Mouse (Mus musculus): ENCODE results near the gene Olfr223. TPM values are rescaled to one million over a fixed set of nuclear protein-coding genes. Genes with fewer than 3 reads are reported as not detected.

Gene Olfr223
- total and polyA plus RNA-seq, 3 experiments: not detected

GRCm38 (mm10) chr11:59543376-59543775 is 49.7 kb downstream of the Olfr223 start:
- H3K9me3 ChIP-seq (replicated peaks; ENCODE audit: insufficient read depth, low read length): no peaks in the 10 kb centered on the region
- H3K36me3 ChIP-seq (ENCODE audit: control insufficient read depth in 1 of 2, insufficient read depth in 2 of 2, low read length in 2 of 2): peaks cover 0 to 13% of the 10 kb centered on the region in 2 experiments; a peak in 2 of 4 replicates
- H3K4me3 ChIP-seq (ENCODE audit: control insufficient read depth in 1 of 2, insufficient read depth in 1 of 2, low read depth in 2 of 2, low read length in 2 of 2): no peak overlapping the region
- H3K27me3 ChIP-seq (ENCODE audit: control insufficient read depth in 1 of 2, insufficient read depth in 2 of 2, low read length in 2 of 2): peaks cover 9 to 10% of the 10 kb centered on the region in 2 experiments
- no peak overlapping the region for H3K27ac ChIP-seq (ENCODE audit: control insufficient read depth, low read depth, low read length)
- no peak overlapping the region for H3K9ac ChIP-seq (ENCODE audit: control insufficient read depth, low read depth, low read length, poor library complexity, severe bottlenecking)
- no peak for TF ChIP-seq ZMIZ1 (IDR thresholded peaks at IDR 0.05; ENCODE audit: low read depth, low read length)
- no peak for TF ChIP-seq GABPA (IDR thresholded peaks at IDR 0.05; ENCODE audit: low read depth, low read length)
- TF ChIP-seq MYC (IDR thresholded peaks at IDR 0.05; ENCODE audit: low read depth, low read length): no peak
- no peak for TF ChIP-seq USF1 (IDR thresholded peaks at IDR 0.05; ENCODE audit: low read depth, low read length)
- no peak for TF ChIP-seq ETS1 (IDR thresholded peaks at IDR 0.05; ENCODE audit: low read depth, low read length)
- TF ChIP-seq MEF2A (IDR thresholded peaks at IDR 0.05; ENCODE audit: extremely low read depth, insufficient replicate concordance, low read depth, low read length, poor library complexity, severe bottlenecking): no peak
- TF ChIP-seq USF2 (IDR thresholded peaks at IDR 0.05; ENCODE audit: borderline replicate concordance in 1 of 2, insufficient read depth in 1 of 2, low read depth in 1 of 2, low read length in 2 of 2): no peak
- TF ChIP-seq MAFK (IDR thresholded peaks at IDR 0.05; ENCODE audit: borderline replicate concordance, low read depth, low read length): no peak
- no peak for TF ChIP-seq NELFE (IDR thresholded peaks at IDR 0.05; ENCODE audit: low read depth, low read length)
- TF ChIP-seq POLR2AphosphoS2 (IDR thresholded peaks at IDR 0.05; ENCODE audit: low read length): no peak
- DNase-seq (ENCODE audit: low read depth, low spot score): no peak
- peaks cover 0 to 26% of the 10 kb centered on the region in 2 experiments; a peak in 2 of 4 replicates for H3K4me1 ChIP-seq (ENCODE audit: control insufficient read depth in 1 of 2, insufficient read depth in 2 of 2, low read length in 2 of 2)
- no peaks in the 10 kb centered on the region for H3K79me2 ChIP-seq (ENCODE audit: control insufficient read depth, insufficient read depth, low read length, poor library complexity)

GRCm38 (mm10) chr11:59542442-59542841 is 50.6 kb downstream of the Olfr223 start:
- Histone ChIP-seq H3K4me3 (ENCODE audit: control insufficient read depth in 1 of 2, insufficient read depth in 1 of 2, low read depth in 2 of 2, low read length in 2 of 2) (no peak overlapping the region), H3K27ac (ENCODE audit: control insufficient read depth, low read depth, low read length) (no peak overlapping the region), H3K79me2 (ENCODE audit: control insufficient read depth, insufficient read depth, low read length, poor library complexity) (no peaks in the 10 kb centered on the region), H3K36me3 (ENCODE audit: control insufficient read depth in 1 of 2, insufficient read depth in 2 of 2, low read length in 2 of 2) (peaks cover 0 to 18% of the 10 kb centered on the region in 2 experiments; a peak in 2 of 4 replicates), H3K9ac (ENCODE audit: control insufficient read depth, low read depth, low read length, poor library complexity, severe bottlenecking) (no peak overlapping the region), H3K9me3 (replicated peaks; ENCODE audit: insufficient read depth, low read length) (no peaks in the 10 kb centered on the region), H3K4me1 (ENCODE audit: control insufficient read depth in 1 of 2, insufficient read depth in 2 of 2, low read length in 2 of 2) (peaks cover 0 to 30% of the 10 kb centered on the region in 2 experiments; a peak in 2 of 4 replicates), H3K27me3 (ENCODE audit: control insufficient read depth in 1 of 2, insufficient read depth in 2 of 2, low read length in 2 of 2) (peaks cover 1 to 5% of the 10 kb centered on the region in 2 experiments; a peak in 3 of 4 replicates)
- TF ChIP-seq MAZ (IDR thresholded peaks at IDR 0.05; ENCODE audit: low read depth, low read length) (no peak), NRF1 (IDR thresholded peaks at IDR 0.05; ENCODE audit: insufficient read depth, low read depth, low read length, poor library complexity, severe bottlenecking) (no peak), ZMIZ1 (IDR thresholded peaks at IDR 0.05; ENCODE audit: low read depth, low read length) (no peak), ZC3H11A (IDR thresholded peaks at IDR 0.05; ENCODE audit: low read depth, low read length) (no peak), GATA1 (IDR thresholded peaks at IDR 0.05; ENCODE audit: low read depth, low read length) (no peak), RCOR1 (IDR thresholded peaks at IDR 0.05; ENCODE audit: low read depth, low read length) (peak; percentile 58; the same call in 1 of the 2 replicates)
- DNase-seq (ENCODE audit: low read depth, low spot score): no peak

All from MEL (cell line).